Mouse (Mus musculus) CH12.LX (cell line): ENCODE data around the gene Cd207. TPM values are rescaled to one million over a fixed set of nuclear protein-coding genes. Genes with fewer than 3 reads are reported as not detected.

Experiments
- DNase-seq: peaks from one replicate; pipeline ENCODE4 v3.0.0-alpha.2; 2013; ENCODE audit errors: extremely low read depth
- H3K27ac ChIP-seq: 2 replicates; pipeline ENCODE4 v1.5.1; 2012; ENCODE audit warnings: low read depth, mild to moderate bottlenecking, control low read depth, moderate library complexity; ENCODE audit not compliant: insufficient read depth
- H3K27me3 ChIP-seq: replicated peaks from 2 replicates; pipeline ENCODE3; 2012; ENCODE audit warnings: inconsistent platforms
- H3K36me3 ChIP-seq, 2 experiments: replicated peaks in 1 of 2; 2 replicates each; pipeline versions ENCODE3 to v1.6.1; 2012; ENCODE audit warnings: inconsistent platforms in 1 of 2, low read length in 1 of 2, mild to moderate bottlenecking in 1 of 2, mixed read lengths in 1 of 2, moderate library complexity in 1 of 2; ENCODE audit not compliant: control insufficient read depth in 1 of 2, insufficient read depth in 1 of 2
- H3K4me1 ChIP-seq, 2 experiments: 2 replicates each; pipeline ENCODE4 v1.6.1; 2012; ENCODE audit warnings: inconsistent platforms in 1 of 2, moderate library complexity in 1 of 2; ENCODE audit not compliant: insufficient read depth in 2 of 2, control insufficient read depth in 1 of 2
- H3K4me2 ChIP-seq: 2 replicates; pipeline ENCODE4 v1.6.1; 2012; ENCODE audit warnings: low read depth, mild to moderate bottlenecking, control low read depth; ENCODE audit not compliant: poor library complexity, insufficient read depth, severe bottlenecking
- H3K4me3 ChIP-seq, 3 experiments: fragments of 150-350 bp in 1 of 3; sonication (generic) in 1 of 3; replicated peaks in 1 of 3; 2 replicates each; pipeline versions ENCODE3 to v1.5.1; 2011 to 2012; ENCODE audit warnings: low read depth in 2 of 3, low read length in 2 of 3, mild to moderate bottlenecking in 2 of 3, moderate library complexity in 2 of 3, control low read depth in 1 of 3, improper control_type of control experiment in 1 of 3, inconsistent platforms in 1 of 3, mixed read lengths in 1 of 3; ENCODE audit not compliant: poor library complexity in 1 of 3
- H3K79me2 ChIP-seq: replicated peaks from 2 replicates; pipeline ENCODE4 v1.6.1; 2012; ENCODE audit warnings: mild to moderate bottlenecking, moderate library complexity; ENCODE audit not compliant: control insufficient read depth, poor library complexity, insufficient read depth, severe bottlenecking; ENCODE audit errors: extremely low read depth
- H3K9ac ChIP-seq: 2 replicates; pipeline ENCODE4 v1.6.1; 2012; ENCODE audit warnings: low read depth, mild to moderate bottlenecking, control low read depth, moderate library complexity; ENCODE audit not compliant: insufficient read depth
- H3K9me3 ChIP-seq: replicated peaks from 2 replicates; pipeline ENCODE3; 2012; ENCODE audit warnings: low read length, inconsistent platforms, mixed read lengths
- CHD2 ChIP-seq: IDR thresholded peaks from 2 replicates; pipeline ENCODE4 v1.6.1; 2011; ENCODE audit warnings: low read length, improper control_type of control experiment
- CTCF ChIP-seq, 2 experiments: IDR thresholded peaks in 1 of 2; conservative IDR thresholded peaks in 1 of 2; 2 replicates each; pipeline ENCODE4 v1.5.1; 2011 to 2012; ENCODE audit warnings: low read depth in 2 of 2, low read length in 2 of 2, improper control_type of control experiment in 1 of 2, inconsistent platforms in 1 of 2, mild to moderate bottlenecking in 1 of 2, moderate library complexity in 1 of 2
- HCFC1 ChIP-seq: IDR thresholded peaks from 2 replicates; pipeline ENCODE4 v1.6.1; 2012; ENCODE audit warnings: low read depth, mild to moderate bottlenecking, inconsistent platforms, low read length, improper control_type of control experiment
- JUN ChIP-seq: IDR thresholded peaks from 2 replicates; pipeline ENCODE4 v1.6.1; 2011; ENCODE audit warnings: low read depth, mild to moderate bottlenecking, low read length, improper control_type of control experiment, moderate library complexity; ENCODE audit not compliant: insufficient read depth
- MAFK ChIP-seq: IDR thresholded peaks from 2 replicates; pipeline ENCODE4 v1.6.1; 2011; ENCODE audit warnings: low read length, improper control_type of control experiment; ENCODE audit not compliant: insufficient replicate concordance
- MAX ChIP-seq: IDR thresholded peaks from 2 replicates; pipeline ENCODE4 v1.6.1; 2011; ENCODE audit warnings: low read length, improper control_type of control experiment
- MXI1 ChIP-seq: IDR thresholded peaks from 2 replicates; pipeline ENCODE4 v1.6.1; 2011; ENCODE audit warnings: mild to moderate bottlenecking, low read depth, low read length, improper control_type of control experiment
- NRF1 ChIP-seq: IDR thresholded peaks from 2 replicates; pipeline ENCODE4 v1.6.1; 2014; ENCODE audit warnings: low read depth, mild to moderate bottlenecking, inconsistent platforms, low read length, improper control_type of control experiment, moderate library complexity
- PAX5 ChIP-seq: IDR thresholded peaks from 2 replicates; pipeline ENCODE4 v1.6.1; 2012; ENCODE audit warnings: low read length, inconsistent platforms, mixed read lengths
- POLR2A ChIP-seq: IDR thresholded peaks from 2 replicates; pipeline ENCODE4 v1.6.1; 2011; ENCODE audit warnings: low read depth, mild to moderate bottlenecking, improper control_type of control experiment, low read length
- RAD21 ChIP-seq: IDR thresholded peaks from 2 replicates; pipeline ENCODE4 v1.6.1; 2011; ENCODE audit warnings: low read depth, mild to moderate bottlenecking, low read length, improper control_type of control experiment, moderate library complexity
- SIN3A ChIP-seq: IDR thresholded peaks from 2 replicates; pipeline ENCODE4 v1.6.1; 2012; ENCODE audit warnings: low read length, improper control_type of control experiment, inconsistent platforms
- SMC3 ChIP-seq: IDR thresholded peaks from 2 replicates; pipeline ENCODE4 v1.6.1; 2011; ENCODE audit warnings: low read depth, low read length, improper control_type of control experiment
- TBP ChIP-seq: conservative IDR thresholded peaks from 2 replicates; pipeline ENCODE4 v1.6.1; 2011; ENCODE audit warnings: low read depth, low read length, improper control_type of control experiment
- TCF12 ChIP-seq: IDR thresholded peaks from 2 replicates; pipeline ENCODE4 v1.6.1; 2014; ENCODE audit warnings: low read depth, mild to moderate bottlenecking, inconsistent platforms, low read length, improper control_type of control experiment
- USF1 ChIP-seq: IDR thresholded peaks from 2 replicates; pipeline ENCODE4 v1.6.1; 2014; ENCODE audit warnings: low read depth, mild to moderate bottlenecking, inconsistent platforms, low read length, improper control_type of control experiment
- ZNF384 ChIP-seq: IDR thresholded peaks from 2 replicates; pipeline ENCODE4 v1.6.1; 2012; ENCODE audit warnings: low read depth, low read length, improper control_type of control experiment, inconsistent platforms
- dilution Hi-C: fragments of 300-500 bp; cut with MboI; formaldehyde crosslinking; loops from 2 replicates; pipeline ENCODE4 v1.14.3; 2020; ENCODE audit warnings: low sequenced_read_pairs; ENCODE audit not compliant: extremely low pct_unique_long_range_greater_than_20kb, extremely low pct_ligation_motif_present
- in situ Hi-C: fragments of 300-500 bp; cut with MboI; formaldehyde crosslinking; loops from 3 replicates; pipeline ENCODE4 v1.14.3; 2019; ENCODE audit warnings: low sequenced_read_pairs, low pct_ligation_motif_present, low pct_unique_long_range_greater_than_20kb, mixed read lengths
- polyA plus RNA-seq: library from polyadenylated mRNA; unstranded; fragments of >175 nt; gene quantifications from 2 replicates; pipeline ENCODE4 v1.2.1, GENCODE M21; 2012; ENCODE audit warnings: low read depth; ENCODE audit not compliant: insufficient read length
- total RNA-seq, 2 experiments: library from RNA; depleted of rRNA; stranded (reverse); fragments of 300-350 nt in 1 of 2; fragments of >200 nt in 1 of 2; gene quantifications; 2 replicates each; pipeline ENCODE4 v1.2.3; 2012 to 2014

The Cd207 gene
- not detected in 2 replicates for total RNA-seq (2012; rRNA removed)
- not detected in 2 replicates for total RNA-seq (2014; rRNA removed)
- not detected in 2 replicates for polyA plus RNA-seq

DNA sequence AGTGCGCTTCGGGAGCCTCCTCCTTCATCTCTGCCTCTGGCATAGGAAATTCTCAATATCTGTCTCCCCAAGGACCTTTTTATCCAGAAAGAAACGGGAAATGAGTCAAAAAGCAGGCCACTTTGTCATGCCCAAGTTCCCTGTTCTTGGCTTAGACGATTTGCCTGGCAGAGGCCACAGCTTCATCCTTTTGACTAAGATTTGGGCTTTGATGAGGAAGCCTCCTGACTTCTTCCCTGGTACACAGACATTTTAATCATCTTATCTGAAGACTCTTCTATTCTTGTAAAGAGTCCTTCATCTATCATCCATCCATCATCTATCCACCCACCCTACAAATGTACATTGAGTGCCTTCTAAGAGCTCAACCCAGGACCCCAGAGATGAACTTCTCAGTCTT is at the start of gene Cd207:
TSS of gene Cd207 (minus strand) at position 101 of the 400 bp plus-strand sequence.
- in situ Hi-C loops (loop anchor here (5.0 kb wide), 1 partner anchor 95 kb away; no protein-coding TSS in a partner anchor), dilution Hi-C loops (no loop called here)
- Histone ChIP-seq H3K9ac (no peak within 1 kb of the TSS), H3K27ac (no peak within 1 kb of the TSS), H3K27me3 (peaks cover 84% of the 10 kb centered on the region), H3K79me2 (no peaks in the 10 kb centered on the region), H3K36me3 (no peaks in the 10 kb centered on the region), H3K4me2 (no peak within 1 kb of the TSS), H3K9me3 (no peaks in the 10 kb centered on the region), H3K4me1 (no peaks in the 10 kb centered on the region), H3K4me3 (no peak within 1 kb of the TSS)
- DNase-seq, result no peak
- TF ChIP-seq TCF12 (no peak), TBP (no peak), JUN (no peak), NRF1 (no peak), SIN3A (no peak), CHD2 (no peak), SMC3 (no peak), MAFK (no peak), USF1 (no peak), CTCF (conservative IDR thresholded peaks at IDR 0.05 in 1 of 2, IDR thresholded peaks at IDR 0.05 in 1 of 2; ENCODE audit: low read depth in 2 of 2, low read length in 2 of 2) (no peak), MAX (no peak), ZNF384 (no peak), MXI1 (no peak), PAX5 (no peak), HCFC1 (no peak)

DNA sequence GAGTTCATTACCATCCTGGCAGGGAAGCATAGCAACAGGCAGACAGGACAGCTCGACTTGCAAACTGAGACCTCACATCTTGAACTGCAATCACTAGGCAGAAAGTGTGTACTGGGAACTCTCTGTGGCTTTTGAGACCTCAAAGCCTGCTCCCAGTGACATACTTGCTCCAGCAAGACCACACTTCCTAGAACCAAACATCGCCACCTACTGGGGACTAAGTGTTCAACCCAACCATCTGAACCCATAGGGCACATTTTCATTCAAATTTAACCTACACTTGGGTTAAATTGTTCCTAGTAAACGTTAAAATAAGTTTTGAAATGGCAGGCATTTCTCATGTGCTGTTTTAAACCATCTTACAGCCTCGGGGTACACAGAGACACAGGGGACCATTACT is 49.5 kb upstream of the Cd207 start:
- dilution Hi-C loops, result no loop called here
- no peak overlapping the region for H3K9ac ChIP-seq

More for the DNA sequence above, 49.5 kb upstream of the Cd207 start:
- no peaks in the 10 kb centered on the region for H3K36me3 ChIP-seq
- TF ChIP-seq RAD21 (peak; percentile 18), CTCF (conservative IDR thresholded peaks at IDR 0.05 in 1 of 2, IDR thresholded peaks at IDR 0.05 in 1 of 2; ENCODE audit: low read depth in 2 of 2, low read length in 2 of 2) (peak; percentile 42 to 59), POLR2A (no peak), SMC3 (peak; percentile 30), NRF1 (no peak)
- in situ Hi-C loops, result no loop called here
- H3K27ac ChIP-seq, result no peak overlapping the region
- no peaks in the 10 kb centered on the region for H3K79me2 ChIP-seq
- H3K4me3 ChIP-seq, result no peak overlapping the region
- DNase-seq, result peak; percentile 28
- H3K4me1 ChIP-seq, result no peaks in the 10 kb centered on the region
- peaks cover 12% of the 10 kb centered on the region for H3K9me3 ChIP-seq
- no peak overlapping the region for H3K4me2 ChIP-seq
- H3K27me3 ChIP-seq, result peaks cover 49% of the 10 kb centered on the region
